Mouse (Mus musculus): ENCODE results near the gene Smok3b. TPM values are rescaled to one million over a fixed set of nuclear protein-coding genes. Genes with fewer than 3 reads are reported as not detected.
"Not testable (repeated sequence)": the region's sequence is repeated elsewhere in the genome, so short reads cannot be mapped to it uniquely, and the experiment has no call there.

Gene Smok3b
- polyA plus RNA-seq, 1 experiment, result not detected

DNA sequence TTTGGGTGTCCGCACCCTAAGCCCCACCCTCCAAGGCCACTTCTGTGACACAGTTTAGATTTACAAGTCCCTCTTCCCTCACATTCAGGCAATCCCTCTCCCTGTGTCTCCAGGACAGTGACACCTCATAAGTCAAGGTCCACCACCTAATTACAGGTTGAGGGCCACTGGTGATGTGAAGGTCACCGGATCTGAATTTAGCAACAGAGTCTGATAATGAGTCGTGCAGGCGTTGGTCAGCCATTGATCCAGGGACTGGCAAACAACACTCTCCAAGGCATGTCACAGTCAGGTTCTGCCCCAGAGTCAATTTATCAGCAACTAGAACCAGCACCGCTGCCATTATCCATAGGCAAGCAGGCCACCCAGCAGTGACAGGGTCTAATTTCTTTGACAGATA lies 8.8 kb upstream of the Smok3b start:
- TF ChIP-seq CTCF (IDR thresholded peaks at IDR 0.05; ENCODE audit: extremely low read depth, insufficient read depth, low read length) (no peak), POLR2A (IDR thresholded peaks at IDR 0.05; ENCODE audit: extremely low read depth, insufficient read depth, low read length) (no peak)
- no peak overlapping the region for H3K4me3 ChIP-seq (ENCODE audit: insufficient read depth, low read length)
- no peaks in the 10 kb centered on the region for H3K4me1 ChIP-seq (ENCODE audit: control insufficient read depth, insufficient read depth, low read length)
- H3K27ac ChIP-seq (ENCODE audit: insufficient read depth, low read length), result no peak overlapping the region

DNA sequence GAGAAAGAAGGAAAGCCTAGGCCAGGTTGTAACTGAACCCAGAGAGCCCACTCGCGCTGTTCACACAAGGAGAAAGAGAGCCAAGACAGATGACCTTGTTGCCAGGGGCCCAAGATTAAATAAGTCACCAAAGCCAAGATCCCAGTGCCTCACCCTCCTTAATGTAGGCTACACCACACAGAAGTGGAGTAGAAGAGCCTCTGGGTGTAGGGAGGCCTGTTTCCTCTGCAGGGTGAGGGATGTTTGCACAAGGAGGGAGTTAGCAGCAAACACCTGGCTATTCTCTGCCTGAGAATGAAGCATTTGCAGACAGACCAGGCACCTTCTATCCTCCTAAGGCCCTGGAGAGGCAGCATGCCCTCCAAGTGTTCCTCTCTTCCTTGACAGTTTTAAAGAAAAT lies 4.7 kb upstream of the Smok3b start:
- TF ChIP-seq POLR2A (IDR thresholded peaks at IDR 0.05; ENCODE audit: extremely low read depth, insufficient read depth, low read length) (no peak), CTCF (IDR thresholded peaks at IDR 0.05; ENCODE audit: extremely low read depth, insufficient read depth, low read length) (no peak)
- no peak overlapping the region for H3K4me3 ChIP-seq (ENCODE audit: insufficient read depth, low read length)
- no peak overlapping the region for H3K27ac ChIP-seq (ENCODE audit: insufficient read depth, low read length)
- H3K4me1 ChIP-seq (ENCODE audit: control insufficient read depth, insufficient read depth, low read length), result no peaks in the 10 kb centered on the region

DNA sequence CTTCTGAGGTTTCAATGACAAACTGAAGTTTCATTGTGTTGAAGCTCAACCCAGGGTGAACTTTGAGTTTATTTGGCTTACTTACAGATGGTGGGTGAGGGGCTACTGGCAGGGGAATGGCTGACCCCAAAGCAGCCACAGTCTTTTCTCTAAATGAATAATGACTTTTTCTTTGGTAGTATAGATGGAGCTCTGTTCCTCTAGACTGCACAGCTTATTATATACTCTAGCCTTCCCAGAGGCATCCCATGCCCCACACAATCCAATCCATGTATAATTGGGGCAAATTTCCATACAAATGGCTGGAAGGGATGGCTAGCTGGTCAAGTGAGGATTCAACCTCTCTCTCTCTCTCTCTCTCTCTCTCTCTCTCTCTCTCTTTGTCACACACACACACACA lies 4.2 kb upstream of the Smok3b start:
- Histone ChIP-seq H3K27ac (ENCODE audit: insufficient read depth, low read length) (no peak overlapping the region), H3K4me3 (ENCODE audit: insufficient read depth, low read length) (no peak overlapping the region), H3K4me1 (ENCODE audit: control insufficient read depth, insufficient read depth, low read length) (no peaks in the 10 kb centered on the region)
- TF ChIP-seq CTCF (IDR thresholded peaks at IDR 0.05; ENCODE audit: extremely low read depth, insufficient read depth, low read length), result no peak
- no peak for TF ChIP-seq POLR2A (IDR thresholded peaks at IDR 0.05; ENCODE audit: extremely low read depth, insufficient read depth, low read length)

DNA sequence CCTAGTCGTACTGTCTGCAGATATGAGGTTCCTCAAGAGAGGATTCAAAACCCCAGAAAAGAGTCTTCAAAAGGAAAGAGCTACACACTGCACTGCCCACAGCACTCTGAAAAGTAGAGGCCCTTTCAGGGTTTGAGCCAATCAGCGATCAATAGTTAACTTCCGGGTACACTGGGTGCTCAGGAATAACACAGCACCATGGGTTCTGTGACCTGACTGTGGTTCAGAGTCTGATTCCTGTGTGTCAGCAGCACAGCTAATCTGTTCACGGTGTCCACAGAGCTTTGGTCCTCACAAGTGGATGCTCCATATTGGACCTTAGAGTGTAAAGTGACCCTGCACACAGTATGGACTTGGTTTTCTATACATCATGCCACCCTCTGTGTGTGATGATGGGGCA lies 1.7 kb upstream of the Smok3b start:
- H3K4me1 ChIP-seq (ENCODE audit: control insufficient read depth, insufficient read depth, low read length); H3K27ac ChIP-seq (ENCODE audit: insufficient read depth, low read length); H3K4me3 ChIP-seq (ENCODE audit: insufficient read depth, low read length): not testable (repeated sequence)

DNA sequence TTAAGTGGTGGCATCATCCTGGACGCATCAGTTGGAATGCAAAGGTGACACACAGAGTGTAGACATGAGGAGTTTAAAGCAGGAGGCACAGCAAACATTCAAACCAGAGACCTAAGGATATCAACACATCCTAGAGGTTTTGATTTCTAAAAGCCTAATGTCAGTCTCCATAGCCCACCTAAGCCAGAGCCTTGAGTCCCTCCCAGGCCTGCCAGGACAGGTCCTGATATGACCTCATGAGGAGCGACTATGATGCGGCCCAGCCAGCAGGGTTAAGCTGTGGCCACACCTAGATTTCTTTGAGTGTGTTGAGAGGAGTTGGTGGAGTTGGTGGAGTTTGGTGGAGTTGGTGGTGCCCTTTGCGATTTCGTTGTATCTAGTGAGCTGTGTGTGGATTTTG lies 31.7 kb downstream of the Smok3b start, which contains the start of gene Smok3c:
Gene Smok3c, plus strand, starts transcription at position 301 of the 400 bp plus-strand sequence.
- H3K27ac ChIP-seq (ENCODE audit: insufficient read depth, low read length); H3K4me1 ChIP-seq (ENCODE audit: control insufficient read depth, insufficient read depth, low read length); H3K4me3 ChIP-seq (ENCODE audit: insufficient read depth, low read length): not testable (repeated sequence)

DNA sequence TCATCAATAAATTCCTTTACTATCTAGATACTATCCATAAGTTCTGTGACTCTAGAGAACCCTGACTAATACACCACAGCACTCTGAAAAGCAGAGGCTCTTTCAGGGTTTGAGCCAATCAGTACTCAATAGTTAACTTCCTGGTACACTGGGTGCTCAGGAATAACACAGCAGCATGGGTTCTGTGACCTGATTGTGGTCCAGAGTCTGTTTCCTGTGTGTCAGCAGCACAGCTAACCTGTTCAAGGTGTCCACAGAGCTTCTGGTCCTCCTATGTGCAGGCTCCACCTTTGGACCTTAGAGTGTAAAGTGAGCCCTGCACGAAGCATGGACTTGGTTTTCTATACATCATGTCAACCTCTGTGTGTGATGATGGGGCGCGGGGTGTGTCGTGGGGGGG lies 52.6 kb downstream of the Smok3b start:
- no peak for TF ChIP-seq CTCF (IDR thresholded peaks at IDR 0.05; ENCODE audit: extremely low read depth, insufficient read depth, low read length)
- no peak for TF ChIP-seq POLR2A (IDR thresholded peaks at IDR 0.05; ENCODE audit: extremely low read depth, insufficient read depth, low read length)

DNA sequence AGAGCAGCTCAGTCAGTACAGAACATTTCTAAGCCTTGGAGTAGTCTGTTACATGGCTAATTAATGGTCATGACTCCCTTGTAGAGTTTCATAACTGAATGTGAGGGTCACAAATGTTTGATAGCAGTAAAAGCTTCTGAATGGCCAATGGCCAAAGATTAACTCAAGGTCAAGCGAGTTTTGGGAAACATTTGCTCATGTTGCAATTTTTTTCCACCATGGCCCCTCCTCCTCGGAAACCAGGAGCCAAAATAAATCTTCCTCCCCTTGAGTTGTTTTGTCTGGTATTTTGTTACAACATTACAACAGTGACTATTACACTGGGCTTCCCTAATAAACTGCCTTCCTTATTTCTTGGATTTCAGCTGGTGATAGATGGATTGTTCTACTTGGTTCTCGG lies 54.5 kb downstream of the Smok3b start:
- no peak overlapping the region for H3K27ac ChIP-seq (ENCODE audit: insufficient read depth, low read length)
- TF ChIP-seq CTCF (IDR thresholded peaks at IDR 0.05; ENCODE audit: extremely low read depth, insufficient read depth, low read length) (no peak), POLR2A (IDR thresholded peaks at IDR 0.05; ENCODE audit: extremely low read depth, insufficient read depth, low read length) (no peak)
- H3K4me3 ChIP-seq (ENCODE audit: insufficient read depth, low read length), result no peak overlapping the region
- H3K4me1 ChIP-seq (ENCODE audit: control insufficient read depth, insufficient read depth, low read length), result no peaks in the 10 kb centered on the region

More for the DNA sequence above, 52.6 kb downstream of the Smok3b start:
- no peak overlapping the region for H3K27ac ChIP-seq (ENCODE audit: insufficient read depth, low read length)
- H3K4me1 ChIP-seq (ENCODE audit: control insufficient read depth, insufficient read depth, low read length), result no peaks in the 10 kb centered on the region
- H3K4me3 ChIP-seq (ENCODE audit: insufficient read depth, low read length), result no peak overlapping the region

DNA sequence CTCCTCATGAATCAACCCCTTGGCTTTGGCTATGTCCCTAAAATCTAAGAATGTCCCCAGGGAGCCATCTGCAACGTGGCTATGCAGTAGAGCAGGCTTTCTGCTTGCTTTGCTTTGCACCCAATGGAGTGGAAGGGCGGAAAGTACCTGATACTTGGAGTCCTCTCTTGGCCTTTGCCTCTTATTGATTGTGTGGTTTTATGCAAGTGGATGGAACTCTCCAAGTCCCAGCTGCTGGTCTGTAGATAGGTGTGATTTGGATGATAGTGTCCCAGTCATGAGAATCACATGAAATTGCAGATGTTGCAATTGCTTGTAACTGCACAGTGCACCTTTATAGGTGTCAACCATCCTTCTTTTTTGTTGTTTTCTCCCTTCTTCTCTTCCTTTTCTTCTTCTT lies 54.9 kb downstream of the Smok3b start:
- TF ChIP-seq POLR2A (IDR thresholded peaks at IDR 0.05; ENCODE audit: extremely low read depth, insufficient read depth, low read length) (no peak), CTCF (IDR thresholded peaks at IDR 0.05; ENCODE audit: extremely low read depth, insufficient read depth, low read length) (no peak)
- H3K4me3 ChIP-seq (ENCODE audit: insufficient read depth, low read length), result no peak overlapping the region
- H3K27ac ChIP-seq (ENCODE audit: insufficient read depth, low read length), result no peak overlapping the region
- H3K4me1 ChIP-seq (ENCODE audit: control insufficient read depth, insufficient read depth, low read length), result no peaks in the 10 kb centered on the region

DNA sequence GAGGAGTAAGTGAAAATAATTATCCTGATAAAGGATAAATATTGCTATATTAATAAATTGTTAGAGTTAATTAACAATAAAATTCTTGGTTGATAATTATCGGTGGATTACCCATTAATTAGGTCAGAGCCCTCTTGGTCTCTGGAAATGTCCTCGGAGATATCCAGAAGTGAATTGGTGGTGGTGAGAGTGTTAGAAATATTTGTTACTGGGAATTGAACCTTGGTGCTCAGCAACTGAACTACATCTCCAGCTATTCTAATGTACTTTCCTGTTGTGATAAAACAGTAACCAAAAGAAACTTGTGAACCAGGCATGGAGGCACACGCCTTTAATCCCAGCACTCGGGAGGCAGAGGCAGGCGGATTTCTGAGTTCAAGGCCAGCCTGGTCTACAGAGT lies 59.2 kb downstream of the Smok3b start:
- Histone ChIP-seq H3K4me1 (ENCODE audit: control insufficient read depth, insufficient read depth, low read length) (no peaks in the 10 kb centered on the region; the same call in 1 of the 2 replicates), H3K4me3 (ENCODE audit: insufficient read depth, low read length) (no peak overlapping the region), H3K27ac (ENCODE audit: insufficient read depth, low read length) (no peak overlapping the region)
- TF ChIP-seq CTCF (IDR thresholded peaks at IDR 0.05; ENCODE audit: extremely low read depth, insufficient read depth, low read length) (no peak), POLR2A (IDR thresholded peaks at IDR 0.05; ENCODE audit: extremely low read depth, insufficient read depth, low read length) (no peak)

DNA sequence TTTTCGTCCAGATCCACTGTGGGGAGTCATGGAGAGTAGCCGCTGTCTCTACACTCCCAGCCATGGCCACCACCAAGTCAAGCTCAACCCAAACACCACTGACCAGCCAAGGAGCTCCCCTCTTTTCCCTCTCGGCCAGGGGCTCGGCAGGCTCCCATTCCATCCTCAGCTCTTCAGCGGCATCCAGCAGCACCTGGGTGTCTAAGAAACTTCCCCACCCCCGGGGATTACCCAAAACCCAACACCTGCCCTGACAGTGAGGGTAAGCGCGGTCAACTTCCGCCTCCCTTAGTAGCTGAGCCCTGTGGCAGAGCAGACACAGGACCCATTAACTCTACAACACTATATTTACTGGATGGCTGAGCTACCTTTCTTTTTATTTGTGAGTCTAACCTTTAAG lies 60.2 kb downstream of the Smok3b start:
- TF ChIP-seq POLR2A (IDR thresholded peaks at IDR 0.05; ENCODE audit: extremely low read depth, insufficient read depth, low read length) (no peak), CTCF (IDR thresholded peaks at IDR 0.05; ENCODE audit: extremely low read depth, insufficient read depth, low read length) (no peak)
- Histone ChIP-seq H3K4me3 (ENCODE audit: insufficient read depth, low read length) (no peak overlapping the region), H3K27ac (ENCODE audit: insufficient read depth, low read length) (no peak overlapping the region), H3K4me1 (ENCODE audit: control insufficient read depth, insufficient read depth, low read length) (peaks cover 1% of the 10 kb centered on the region; the same call in 1 of the 2 replicates)

DNA sequence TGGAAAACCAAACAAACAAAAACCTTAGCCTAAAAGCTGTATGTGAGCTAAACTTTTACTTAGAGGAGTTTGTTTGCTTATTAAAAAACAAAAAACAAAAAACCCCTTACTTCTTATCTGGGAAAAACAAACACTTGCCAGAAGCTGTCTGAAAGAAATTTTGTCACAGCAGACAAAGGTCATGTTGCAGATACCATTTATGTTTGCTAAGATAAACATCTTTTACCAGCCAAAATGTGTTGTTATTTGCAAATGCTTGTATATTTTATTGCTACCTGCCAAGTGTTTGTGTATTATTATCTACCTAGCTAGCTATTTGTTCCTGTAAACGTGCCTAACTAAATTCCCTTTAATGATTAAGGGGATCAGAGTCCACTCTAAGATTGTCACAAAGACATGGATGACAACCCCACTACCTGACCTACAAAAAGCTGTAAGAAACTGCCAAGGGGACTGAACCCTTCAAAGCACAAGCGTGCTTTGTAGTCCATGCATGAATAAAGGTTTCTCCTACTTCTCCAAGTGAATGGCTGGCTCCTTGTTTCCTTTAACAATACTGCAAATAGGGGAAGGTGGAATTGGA lies 62.2 kb downstream of the Smok3b start:
- no peak overlapping the region for H3K27ac ChIP-seq (ENCODE audit: insufficient read depth, low read length)
- H3K4me3 ChIP-seq (ENCODE audit: insufficient read depth, low read length), result no peak overlapping the region
- peaks cover 1% of the 10 kb centered on the region; the same call in 1 of the 2 replicates for H3K4me1 ChIP-seq (ENCODE audit: control insufficient read depth, insufficient read depth, low read length)
- TF ChIP-seq POLR2A (IDR thresholded peaks at IDR 0.05; ENCODE audit: extremely low read depth, insufficient read depth, low read length), result no peak
- TF ChIP-seq CTCF (IDR thresholded peaks at IDR 0.05; ENCODE audit: extremely low read depth, insufficient read depth, low read length), result no peak
